Comparison of ENCODE assay signal across 8 mouse cellular contexts in genomic region chr6:83572671-83573070, GRCm38 (mm10). TPM values are rescaled to one million over a fixed set of nuclear protein-coding genes. Genes with fewer than 3 reads are reported as not detected.
DNase-seq lines count a peak whose midpoint lies in the region; ATAC-seq and TF ChIP-seq lines count a peak whose summit lies in the region.

Gene Stambp, minus strand, starts transcription at chr6:83572729.

- H3K9me3 ChIP-seq in neural tube, embryonic 11.5 days (ENCODE audit: control insufficient read depth, low read length): no peaks in the 10 kb centered on the region
- no peaks in the 10 kb centered on the region for H3K9me3 ChIP-seq in forebrain, embryonic 14.5 days (replicated peaks; ENCODE audit: control insufficient read depth, low read length)
- no peaks in the 10 kb centered on the region for H3K9me3 ChIP-seq in intestine, embryonic 16.5 days (ENCODE audit: control insufficient read depth, low read length)
- no peaks in the 10 kb centered on the region for H3K9me3 ChIP-seq in lung, embryonic 16.5 days (ENCODE audit: control insufficient read depth, low read length)

- H3K27me3 ChIP-seq in neural tube, embryonic 11.5 days (ENCODE audit: control insufficient read depth, insufficient read depth, low read length): no peaks in the 10 kb centered on the region
- no peaks in the 10 kb centered on the region for H3K27me3 ChIP-seq in forebrain, embryonic 14.5 days (replicated peaks; ENCODE audit: control insufficient read depth, insufficient read depth, low read length)
- no peaks in the 10 kb centered on the region for H3K27me3 ChIP-seq in intestine, embryonic 16.5 days (replicated peaks; ENCODE audit: control insufficient read depth, insufficient read depth, low read length)
- H3K27me3 ChIP-seq in lung, embryonic 16.5 days (ENCODE audit: control insufficient read depth, insufficient read depth, low read depth, low read length): no peaks in the 10 kb centered on the region

- ATAC-seq in neural tube, embryonic 11.5 days (ENCODE audit: insufficient read depth, low FRiP score, low TSS enrichment): peak; percentile 67
- ATAC-seq in forebrain, embryonic 14.5 days: peak; percentile 83
- peak; percentile 78 for ATAC-seq in intestine, embryonic 16.5 days
- peak; percentile 75 for ATAC-seq in lung, embryonic 16.5 days (ENCODE audit: low read depth)

- H3K36me3 ChIP-seq in neural tube, embryonic 11.5 days (ENCODE audit: control insufficient read depth, insufficient read depth, low read length): no peaks in the 10 kb centered on the region
- H3K36me3 ChIP-seq in forebrain, embryonic 14.5 days (ENCODE audit: control insufficient read depth, insufficient read depth, low read length): peaks cover 10% of the 10 kb centered on the region; the same call in 1 of the 2 replicates
- H3K36me3 ChIP-seq in intestine, embryonic 16.5 days (ENCODE audit: control insufficient read depth, insufficient read depth, low read length): no peaks in the 10 kb centered on the region
- H3K36me3 ChIP-seq in lung, embryonic 16.5 days (ENCODE audit: control insufficient read depth, insufficient read depth, low read length): no peaks in the 10 kb centered on the region

- H3K4me1 ChIP-seq in neural tube, embryonic 11.5 days (ENCODE audit: control insufficient read depth, insufficient read depth, low read length): peaks cover 11% of the 10 kb centered on the region
- H3K4me1 ChIP-seq in forebrain, embryonic 14.5 days (ENCODE audit: control insufficient read depth, insufficient read depth, low read length): peaks cover 10% of the 10 kb centered on the region
- H3K4me1 ChIP-seq in intestine, embryonic 16.5 days (ENCODE audit: control insufficient read depth, insufficient read depth, low read length): peaks cover 11% of the 10 kb centered on the region
- peaks cover 8% of the 10 kb centered on the region for H3K4me1 ChIP-seq in lung, embryonic 16.5 days (replicated peaks; ENCODE audit: control insufficient read depth, insufficient read depth, low read length)

- H3K4me3 ChIP-seq in neural tube, embryonic 11.5 days (ENCODE audit: low read depth, low read length): peak within 1 kb of the TSS; percentile 77
- peak within 1 kb of the TSS; percentile 47 for H3K4me3 ChIP-seq in forebrain, embryonic 14.5 days (ENCODE audit: low read depth, low read length)
- peak within 1 kb of the TSS; percentile 93 for H3K4me3 ChIP-seq in intestine, embryonic 16.5 days (ENCODE audit: low read length)
- peak within 1 kb of the TSS; percentile 68 for H3K4me3 ChIP-seq in lung, embryonic 16.5 days (ENCODE audit: low read length)

- DNase-seq in neural tube, embryonic 11.5 days (ENCODE audit: low spot score): no peak
- no peak for DNase-seq in neural tube, embryonic 10.5 days (ENCODE audit: extremely low spot score, low spot score)
- DNase-seq in brain, embryonic 14.5 days (ENCODE audit: low read depth): no peak
- DNase-seq in forebrain, embryonic 14.5 days (ENCODE audit: low spot score): no peak
- DNase-seq in thymus, postnatal 14 days: peak; percentile 26
- no peak for DNase-seq in gastrocnemius, postnatal 14 days

- TF ChIP-seq POLR2A in brain, embryonic 14.5 days (IDR thresholded peaks at IDR 0.05; ENCODE audit: borderline replicate concordance, extremely low read depth, insufficient read depth, insufficient read length, poor library complexity, severe bottlenecking): no peak

- intact Hi-C loops in gastrocnemius, postnatal 14 days (cut with DNase I; ENCODE audit: low total_unique reads): no loop called here

- peak within 1 kb of the TSS; percentile 75 for H3K4me2 ChIP-seq in neural tube, embryonic 11.5 days (ENCODE audit: low read depth)
- peak within 1 kb of the TSS; percentile 92 for H3K4me2 ChIP-seq in forebrain, embryonic 14.5 days (ENCODE audit: low read length)
- peak within 1 kb of the TSS; percentile 84 for H3K4me2 ChIP-seq in intestine, embryonic 16.5 days (ENCODE audit: low read depth, low read length)
- peak within 1 kb of the TSS; percentile 55 for H3K4me2 ChIP-seq in lung, embryonic 16.5 days (ENCODE audit: low read depth, low read length)

- H3K27ac ChIP-seq in neural tube, embryonic 11.5 days (ENCODE audit: low read depth, low read length): peak within 1 kb of the TSS; percentile 53; the same call in 1 of the 2 replicates
- H3K27ac ChIP-seq in forebrain, embryonic 14.5 days (ENCODE audit: low read depth, low read length): peak within 1 kb of the TSS; percentile 83
- H3K27ac ChIP-seq in intestine, embryonic 16.5 days (ENCODE audit: low read length): peak within 1 kb of the TSS; percentile 59
- peak within 1 kb of the TSS; percentile 36 for H3K27ac ChIP-seq in lung, embryonic 16.5 days (ENCODE audit: low read length)

- peak within 1 kb of the TSS; percentile 72 for H3K9ac ChIP-seq in neural tube, embryonic 11.5 days (ENCODE audit: low read length)
- H3K9ac ChIP-seq in forebrain, embryonic 14.5 days (ENCODE audit: low read length): peak within 1 kb of the TSS; percentile 75
- H3K9ac ChIP-seq in intestine, embryonic 16.5 days (ENCODE audit: low read depth, low read length): peak within 1 kb of the TSS; percentile 89
- peak within 1 kb of the TSS; percentile 74 for H3K9ac ChIP-seq in lung, embryonic 16.5 days (ENCODE audit: low read length)

- 0% methylated on average over 8 of the region's 11 CpGs for WGBS in neural tube, embryonic 11.5 days
- 0% methylated on average over 10 of the region's 11 CpGs for WGBS in forebrain, embryonic 14.5 days
- WGBS in intestine, embryonic 16.5 days: 2% methylated on average over 8 of the region's 11 CpGs
- WGBS in lung, embryonic 16.5 days: 0% methylated on average over 8 of the region's 11 CpGs

- TF ChIP-seq CTCF in brain, embryonic 14.5 days (IDR thresholded peaks at IDR 0.05; ENCODE audit: borderline replicate concordance, extremely low read depth, insufficient read depth, insufficient read length): no peak

RNA-seq across cellular contexts. Expression of gene Stambp, which starts in this region (rescaled TPM):
- polyA plus RNA-seq in neural tube, embryonic 11.5 days (2014; fragmentation: Nextera tagmentation; extraction: Ambion mirVana): 24.7 and 27.9 TPM in 2 replicates
- polyA plus RNA-seq in brain, embryonic 14.5 days (2012; rRNA removed): 41.8 and 44.1 TPM in 2 replicates
- polyA plus RNA-seq in forebrain, embryonic 14.5 days (2014; fragmentation: Nextera tagmentation; extraction: Ambion mirVana): 56.5 and 62.7 TPM in 2 replicates
- polyA plus RNA-seq in intestine, embryonic 16.5 days (2015; fragmentation: Nextera tagmentation; extraction: Ambion mirVana): 29.4 and 30.5 TPM in 2 replicates
- 25.8 and 28.0 TPM in 2 replicates for polyA plus RNA-seq in lung, embryonic 16.5 days (2015; fragmentation: Nextera tagmentation; extraction: Ambion mirVana)
- 1 to 10 TPM; 7.5 to 8.3 TPM for total RNA-seq in gastrocnemius, postnatal 14 days (2021)
